Mouse (Mus musculus): Measurements from ENCODE around the gene Adk. TPM values are rescaled to one million over a fixed set of nuclear protein-coding genes. Genes with fewer than 3 reads are reported as not detected.

Gene Adk
- polyA plus RNA-seq, 1 experiment from 2014 or later: 68.6 TPM

- no peak overlapping the region for H3K4me2 ChIP-seq (replicated peaks)
- H3K27ac ChIP-seq (replicated peaks): no peak overlapping the region
- H3K9ac ChIP-seq (replicated peaks): no peak overlapping the region
- ATAC-seq (replicated peaks): peak; percentile 43; the same call in 1 of the 2 replicates
- H3K4me3 ChIP-seq: no peak overlapping the region
- H3K27me3 ChIP-seq: no peaks in the 10 kb centered on the region
- no peaks in the 10 kb centered on the region for H3K9me3 ChIP-seq
- peaks cover 12% of the 10 kb centered on the region for H3K4me1 ChIP-seq
- no peaks in the 10 kb centered on the region for H3K36me3 ChIP-seq
- 20% methylated on average over 4 of the region's 4 CpGs for WGBS
Observed at GRCm38 (mm10) chr14:21439785-21440184, 387.4 kb downstream of the Adk start.

GRCm38 (mm10) chr14:21440526-21440925 lies 388.2 kb downstream of the Adk start:
- peaks cover 8% of the 10 kb centered on the region for H3K4me1 ChIP-seq
- H3K4me3 ChIP-seq: no peak overlapping the region
- 86% methylated on average over 2 of the region's 2 CpGs for WGBS
- no peak overlapping the region for H3K9ac ChIP-seq (replicated peaks)
- no peak overlapping the region for H3K4me2 ChIP-seq (replicated peaks)
- no peaks in the 10 kb centered on the region for H3K27me3 ChIP-seq
- no peaks in the 10 kb centered on the region for H3K9me3 ChIP-seq
- H3K36me3 ChIP-seq: no peaks in the 10 kb centered on the region
- no peak overlapping the region for H3K27ac ChIP-seq (replicated peaks)
- ATAC-seq (replicated peaks): no peak

GRCm38 (mm10) chr14:21441772-21442533 lies 389.6 kb downstream of the Adk start:
- no peaks in the 10 kb centered on the region for H3K36me3 ChIP-seq
- H3K27me3 ChIP-seq: no peaks in the 10 kb centered on the region
- H3K4me3 ChIP-seq: no peak overlapping the region
- H3K27ac ChIP-seq (replicated peaks): no peak overlapping the region
- no peaks in the 10 kb centered on the region for H3K9me3 ChIP-seq
- WGBS: 74% methylated on average over 10 of the region's 10 CpGs
- ATAC-seq (replicated peaks): no peak
- H3K4me1 ChIP-seq: peaks cover 8% of the 10 kb centered on the region
- H3K9ac ChIP-seq (replicated peaks): no peak overlapping the region
- no peak overlapping the region for H3K4me2 ChIP-seq (replicated peaks)

DNA sequence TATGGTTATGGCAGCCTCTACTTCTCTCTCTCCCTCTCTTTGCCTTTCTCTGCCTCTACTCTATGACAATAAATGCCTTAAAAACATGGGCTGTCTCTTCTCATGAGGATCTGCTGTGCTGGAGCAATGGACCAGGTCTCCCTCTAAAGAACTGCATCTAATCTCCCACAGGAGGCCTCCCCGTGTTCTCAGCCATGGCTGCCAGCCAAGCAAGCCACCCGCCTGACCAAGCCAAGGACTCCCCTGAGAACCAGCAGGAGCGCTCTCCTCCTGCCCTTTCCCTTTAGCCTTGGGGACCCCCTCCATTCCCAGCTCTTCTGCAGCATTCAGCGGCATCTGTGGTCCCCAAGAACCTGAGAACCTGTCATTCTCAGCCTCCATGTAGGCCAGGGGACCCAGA lies 400.2 kb downstream of the Adk start:
- no peak overlapping the region for H3K4me2 ChIP-seq (replicated peaks)
- H3K4me1 ChIP-seq: no peaks in the 10 kb centered on the region
- H3K4me3 ChIP-seq: no peak overlapping the region
- H3K27ac ChIP-seq (replicated peaks): no peak overlapping the region
- H3K9me3 ChIP-seq: no peaks in the 10 kb centered on the region
- no peaks in the 10 kb centered on the region for H3K27me3 ChIP-seq
- WGBS: 64% methylated on average over 4 of the region's 4 CpGs
- H3K36me3 ChIP-seq: no peaks in the 10 kb centered on the region
- no peak for ATAC-seq (replicated peaks)
- no peak overlapping the region for H3K9ac ChIP-seq (replicated peaks)

GRCm38 (mm10) chr14:21453896-21454295 lies 401.5 kb downstream of the Adk start:
- H3K27ac ChIP-seq (replicated peaks): no peak overlapping the region
- no peak overlapping the region for H3K9ac ChIP-seq (replicated peaks)
- 86% methylated on average over 2 of the region's 2 CpGs for WGBS
- no peak for ATAC-seq (replicated peaks)
- H3K9me3 ChIP-seq: no peaks in the 10 kb centered on the region
- H3K4me3 ChIP-seq: no peak overlapping the region
- no peaks in the 10 kb centered on the region for H3K27me3 ChIP-seq
- no peak overlapping the region for H3K4me2 ChIP-seq (replicated peaks)
- no peaks in the 10 kb centered on the region for H3K36me3 ChIP-seq
- H3K4me1 ChIP-seq: no peaks in the 10 kb centered on the region

- no peak overlapping the region for H3K9ac ChIP-seq (replicated peaks)
- H3K4me3 ChIP-seq: no peak overlapping the region
- H3K27ac ChIP-seq (replicated peaks): no peak overlapping the region
- H3K27me3 ChIP-seq: no peaks in the 10 kb centered on the region
- no peaks in the 10 kb centered on the region for H3K9me3 ChIP-seq
- H3K36me3 ChIP-seq: no peaks in the 10 kb centered on the region
- ATAC-seq (replicated peaks): no peak
- 93% methylated on average over 7 of the region's 7 CpGs for WGBS
- H3K4me1 ChIP-seq: no peaks in the 10 kb centered on the region
- H3K4me2 ChIP-seq (replicated peaks): no peak overlapping the region
Observed at GRCm38 (mm10) chr14:21455654-21456350, 403.4 kb downstream of the Adk start.

- Histone ChIP-seq H3K4me1 (no peaks in the 10 kb centered on the region), H3K9me3 (no peaks in the 10 kb centered on the region), H3K9ac (replicated peaks) (no peak overlapping the region), H3K4me3 (no peak overlapping the region), H3K36me3 (no peaks in the 10 kb centered on the region), H3K27ac (replicated peaks) (no peak overlapping the region), H3K27me3 (no peaks in the 10 kb centered on the region), H3K4me2 (replicated peaks) (no peak overlapping the region)
- ATAC-seq (replicated peaks): no peak
Observed at GRCm38 (mm10) chr14:21456526-21456925, 404.2 kb downstream of the Adk start.

DNA sequence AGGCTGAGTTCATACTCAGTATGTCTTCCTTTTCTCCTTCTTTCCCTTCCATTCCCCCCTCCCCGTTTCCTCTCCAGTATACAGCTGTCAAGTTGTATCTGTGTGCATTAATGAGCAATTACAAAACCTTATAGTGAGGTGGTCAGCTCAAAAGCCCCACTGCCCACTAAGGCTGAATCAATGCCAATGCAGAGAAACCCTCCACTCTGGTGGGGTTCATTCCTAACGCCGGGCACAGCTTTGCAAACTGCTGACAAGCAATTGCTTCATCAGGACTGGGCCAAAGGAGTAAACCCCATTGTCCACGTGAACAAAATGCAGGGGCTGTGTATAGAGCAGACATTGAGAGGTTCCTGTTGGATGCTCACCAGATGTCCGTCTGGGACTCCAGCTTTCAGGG lies 405.5 kb downstream of the Adk start:
- Histone ChIP-seq H3K27ac (replicated peaks) (no peak overlapping the region), H3K9me3 (no peaks in the 10 kb centered on the region), H3K4me1 (no peaks in the 10 kb centered on the region), H3K9ac (replicated peaks) (no peak overlapping the region), H3K36me3 (no peaks in the 10 kb centered on the region), H3K4me2 (replicated peaks) (no peak overlapping the region), H3K4me3 (no peak overlapping the region), H3K27me3 (no peaks in the 10 kb centered on the region)
- ATAC-seq (replicated peaks): no peak
- 58% methylated on average over 5 of the region's 5 CpGs for WGBS

DNA sequence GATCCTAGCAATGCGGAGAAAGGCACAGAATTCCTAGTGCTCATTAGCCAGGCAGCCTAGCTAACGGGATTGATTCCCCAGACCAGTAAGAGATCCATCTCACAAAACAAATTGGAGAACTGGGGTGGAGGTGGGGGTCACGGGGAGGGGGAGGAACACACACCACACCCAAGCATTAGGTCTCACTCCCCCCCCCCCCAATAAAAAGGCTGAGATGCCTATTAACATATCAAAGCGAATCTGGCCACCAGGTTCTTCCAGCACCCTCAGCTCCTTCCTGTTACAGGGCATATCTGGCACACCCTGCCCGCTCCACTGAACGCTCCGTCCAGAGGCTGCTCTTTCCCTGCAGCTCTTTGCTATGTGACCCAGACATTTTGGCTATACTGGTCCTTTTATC lies 406.3 kb downstream of the Adk start:
- Histone ChIP-seq H3K36me3 (no peaks in the 10 kb centered on the region), H3K9ac (replicated peaks) (no peak overlapping the region), H3K4me2 (replicated peaks) (no peak overlapping the region), H3K27me3 (no peaks in the 10 kb centered on the region), H3K27ac (replicated peaks) (no peak overlapping the region), H3K4me1 (no peaks in the 10 kb centered on the region), H3K9me3 (no peaks in the 10 kb centered on the region), H3K4me3 (no peak overlapping the region)
- ATAC-seq (replicated peaks): no peak
- WGBS: 63% methylated on average over 7 of the region's 7 CpGs

DNA sequence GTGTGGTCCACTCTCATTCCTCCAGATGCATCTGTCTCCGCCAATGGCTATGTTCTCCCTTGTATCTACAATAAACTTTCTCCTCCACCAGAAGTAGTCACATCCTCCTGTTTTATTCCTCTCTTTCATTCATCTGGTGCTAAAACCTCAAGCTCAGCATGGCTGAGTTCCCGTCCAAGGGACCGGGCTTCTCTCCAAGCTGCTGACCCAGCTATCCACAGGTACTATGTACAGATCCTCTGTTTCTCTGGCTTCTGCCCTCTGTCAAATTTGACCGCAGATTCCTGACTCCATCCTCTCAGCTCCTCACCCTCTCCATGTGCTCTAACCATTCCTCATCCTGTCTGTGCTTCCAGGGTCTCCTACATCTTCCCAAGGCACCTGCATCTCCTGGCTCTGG lies 406.8 kb downstream of the Adk start:
- WGBS: 94% methylated on average over 4 of the region's 4 CpGs

GRCm38 (mm10) chr14:21462398-21462797 lies 410.0 kb downstream of the Adk start:
- 86% methylated on average over 3 of the region's 3 CpGs for WGBS
- no peaks in the 10 kb centered on the region for H3K27me3 ChIP-seq
- no peak overlapping the region for H3K27ac ChIP-seq (replicated peaks)
- H3K9ac ChIP-seq (replicated peaks): no peak overlapping the region
- no peaks in the 10 kb centered on the region for H3K4me1 ChIP-seq
- no peak overlapping the region for H3K4me3 ChIP-seq
- no peak overlapping the region for H3K4me2 ChIP-seq (replicated peaks)
- H3K36me3 ChIP-seq: no peaks in the 10 kb centered on the region
- no peak for ATAC-seq (replicated peaks)
- H3K9me3 ChIP-seq: no peaks in the 10 kb centered on the region

More for the DNA sequence above, 406.8 kb downstream of the Adk start:
- no peak for ATAC-seq (replicated peaks)
- H3K27me3 ChIP-seq: no peaks in the 10 kb centered on the region
- H3K4me3 ChIP-seq: no peak overlapping the region
- no peaks in the 10 kb centered on the region for H3K36me3 ChIP-seq
- H3K27ac ChIP-seq (replicated peaks): no peak overlapping the region
- H3K9ac ChIP-seq (replicated peaks): no peak overlapping the region
- H3K4me1 ChIP-seq: no peaks in the 10 kb centered on the region
- no peak overlapping the region for H3K4me2 ChIP-seq (replicated peaks)
- no peaks in the 10 kb centered on the region for H3K9me3 ChIP-seq

GRCm38 (mm10) chr14:21463117-21463712 lies 410.8 kb downstream of the Adk start:
- no peaks in the 10 kb centered on the region for H3K27me3 ChIP-seq
- 96% methylated on average over 9 of the region's 9 CpGs for WGBS
- H3K36me3 ChIP-seq: no peaks in the 10 kb centered on the region
- H3K4me1 ChIP-seq: no peaks in the 10 kb centered on the region
- no peak overlapping the region for H3K4me2 ChIP-seq (replicated peaks)
- H3K4me3 ChIP-seq: no peak overlapping the region
- ATAC-seq (replicated peaks): no peak
- H3K27ac ChIP-seq (replicated peaks): no peak overlapping the region
- no peak overlapping the region for H3K9ac ChIP-seq (replicated peaks)
- H3K9me3 ChIP-seq: no peaks in the 10 kb centered on the region
